Mouse (Mus musculus): Measurements from ENCODE around the gene Galnt13.
"Not testable (repeated sequence)": the region's sequence is repeated elsewhere in the genome, so short reads cannot be mapped to it uniquely, and the experiment has no call there.

Galnt13 gene

DNA sequence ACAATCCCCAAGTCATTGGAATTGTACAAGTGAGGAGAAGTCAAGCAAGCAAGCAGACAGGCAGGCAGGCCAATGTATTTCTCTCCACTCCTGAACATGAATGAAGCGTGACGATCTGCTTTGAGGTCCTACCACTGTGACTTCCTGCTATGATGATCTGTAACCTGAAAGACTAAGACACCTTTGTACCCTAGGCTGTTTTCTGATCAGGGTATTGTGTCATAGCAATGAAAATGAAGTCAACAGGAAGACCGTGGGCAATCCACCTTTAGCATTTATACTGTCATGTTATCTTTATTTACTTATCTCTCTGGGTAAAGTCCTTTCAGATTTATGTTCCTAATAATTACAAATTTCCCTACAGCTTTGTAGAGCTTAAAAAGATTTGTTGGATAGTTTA, 500.3 kb downstream of the Galnt13 start:
- DNase-seq = no peak

DNA sequence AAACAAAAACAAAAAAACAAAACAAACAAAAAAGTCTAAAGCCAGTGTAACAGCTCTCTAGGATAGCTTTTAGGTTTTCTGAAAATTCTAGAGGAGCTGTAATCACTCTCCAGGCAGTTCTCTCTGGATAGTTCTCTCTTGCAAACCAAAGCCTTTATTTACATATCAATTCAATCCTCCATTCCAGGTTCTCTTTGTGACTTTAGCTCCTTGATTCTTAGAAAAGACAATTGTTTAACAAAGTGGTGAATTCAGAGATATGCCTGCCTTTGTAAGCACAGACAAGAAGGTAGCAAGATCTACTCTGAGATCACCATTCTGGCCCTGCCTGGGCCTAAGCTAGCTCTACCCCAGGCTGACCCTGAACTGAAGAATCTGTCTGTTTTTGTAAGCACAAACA, 501.2 kb downstream of the Galnt13 start:
- DNase-seq = no peak

DNA sequence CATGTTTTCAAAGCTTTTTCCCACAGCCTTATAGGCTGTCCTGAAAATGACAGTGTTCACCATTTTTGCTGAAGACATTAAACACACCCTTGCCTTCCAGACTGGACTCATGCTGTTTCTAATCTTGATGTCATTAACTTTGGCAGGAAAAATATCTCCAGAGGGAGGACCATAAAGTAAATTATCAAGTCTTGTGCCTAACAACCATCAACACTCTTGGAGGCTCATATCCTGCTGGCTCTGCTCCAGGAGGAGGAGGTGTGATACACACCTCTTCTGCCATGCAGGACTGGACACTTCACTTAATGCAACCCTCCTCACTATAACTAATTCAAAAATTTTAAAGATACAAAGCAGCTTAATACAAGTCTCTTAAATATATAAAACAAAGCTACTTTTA, 502.0 kb downstream of the Galnt13 start:
- peak in 1 of 2 experiments; percentile 4 for DNase-seq

DNA sequence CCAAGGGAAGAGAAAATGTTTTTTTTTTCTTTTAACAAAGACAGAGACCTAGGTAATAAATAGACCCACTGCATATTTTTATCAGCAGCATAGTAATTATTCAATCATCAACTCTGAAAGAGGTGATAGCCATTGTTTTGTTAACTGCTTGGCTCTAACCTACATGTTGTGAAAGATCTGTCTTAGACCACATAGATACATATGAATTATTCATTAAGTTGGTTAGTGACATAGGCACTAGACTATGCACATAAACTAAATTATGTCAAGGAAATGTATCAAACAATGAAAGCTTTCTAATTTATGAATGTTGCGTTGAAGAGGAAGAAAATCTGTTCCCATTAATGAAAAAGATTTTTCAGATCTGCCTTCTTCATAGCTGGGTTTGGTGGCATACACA, 507.3 kb downstream of the Galnt13 start:
- no peak for DNase-seq

DNA sequence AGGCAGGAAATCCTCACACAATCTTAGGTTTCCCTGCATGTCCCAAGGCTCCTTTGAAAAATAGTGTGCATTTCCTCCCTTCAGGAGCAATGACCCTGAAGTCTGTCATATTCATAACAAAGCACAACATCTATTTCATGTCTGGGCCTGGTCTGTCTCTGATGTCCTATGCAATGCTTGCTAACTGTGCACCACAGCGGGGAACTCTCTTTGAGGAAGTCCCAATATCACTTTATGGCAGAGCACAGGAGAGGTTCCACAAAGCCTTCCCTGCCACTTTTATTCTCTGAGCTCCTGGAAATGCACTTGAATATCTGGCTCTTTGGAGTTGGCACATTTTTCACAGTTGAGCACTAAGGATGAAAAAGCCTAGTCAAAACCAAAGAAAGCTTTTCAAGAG, 547.7 kb downstream of the Galnt13 start:
- no peak for DNase-seq

DNA sequence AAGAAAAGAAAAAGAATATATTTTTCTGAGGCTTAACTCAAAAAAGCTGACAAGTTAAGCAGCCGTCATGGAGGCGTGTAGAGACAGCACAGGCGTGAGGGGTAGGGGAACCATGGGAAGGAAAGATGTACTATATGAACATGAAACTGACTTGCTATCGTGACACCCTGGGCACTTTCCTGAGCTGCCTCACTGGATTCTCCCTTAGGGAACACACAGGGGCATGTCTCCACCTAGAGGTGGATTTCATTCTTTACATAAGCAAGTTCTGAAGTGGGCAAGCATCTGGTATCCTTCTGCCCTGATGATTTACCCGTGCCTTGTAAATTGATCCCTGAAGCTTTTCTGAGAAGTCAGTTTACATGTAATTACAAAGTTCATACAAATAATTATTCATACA, 586.4 kb downstream of the Galnt13 start:
- not testable (repeated sequence) for DNase-seq

DNA sequence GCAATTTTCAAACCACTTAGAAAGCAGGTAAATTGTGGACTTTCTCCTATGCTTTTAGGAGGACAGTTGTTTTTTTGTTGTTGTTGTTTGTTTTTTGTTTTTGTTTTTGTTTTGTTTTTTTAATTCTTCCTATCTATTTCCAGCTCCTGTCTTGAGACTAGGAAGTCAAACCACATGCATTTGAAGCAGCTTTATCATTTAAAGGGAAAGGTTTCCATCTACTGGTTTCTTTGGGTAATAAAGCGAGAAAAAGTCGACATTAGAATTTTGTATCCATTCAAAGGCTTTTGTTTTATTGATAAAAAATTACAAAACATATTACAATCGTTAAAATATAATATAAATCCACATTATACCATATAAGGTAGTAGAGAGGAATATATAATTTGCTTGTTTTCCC, 598.5 kb downstream of the Galnt13 start:
- peak in 1 of 2 experiments; percentile 10 for DNase-seq

DNA sequence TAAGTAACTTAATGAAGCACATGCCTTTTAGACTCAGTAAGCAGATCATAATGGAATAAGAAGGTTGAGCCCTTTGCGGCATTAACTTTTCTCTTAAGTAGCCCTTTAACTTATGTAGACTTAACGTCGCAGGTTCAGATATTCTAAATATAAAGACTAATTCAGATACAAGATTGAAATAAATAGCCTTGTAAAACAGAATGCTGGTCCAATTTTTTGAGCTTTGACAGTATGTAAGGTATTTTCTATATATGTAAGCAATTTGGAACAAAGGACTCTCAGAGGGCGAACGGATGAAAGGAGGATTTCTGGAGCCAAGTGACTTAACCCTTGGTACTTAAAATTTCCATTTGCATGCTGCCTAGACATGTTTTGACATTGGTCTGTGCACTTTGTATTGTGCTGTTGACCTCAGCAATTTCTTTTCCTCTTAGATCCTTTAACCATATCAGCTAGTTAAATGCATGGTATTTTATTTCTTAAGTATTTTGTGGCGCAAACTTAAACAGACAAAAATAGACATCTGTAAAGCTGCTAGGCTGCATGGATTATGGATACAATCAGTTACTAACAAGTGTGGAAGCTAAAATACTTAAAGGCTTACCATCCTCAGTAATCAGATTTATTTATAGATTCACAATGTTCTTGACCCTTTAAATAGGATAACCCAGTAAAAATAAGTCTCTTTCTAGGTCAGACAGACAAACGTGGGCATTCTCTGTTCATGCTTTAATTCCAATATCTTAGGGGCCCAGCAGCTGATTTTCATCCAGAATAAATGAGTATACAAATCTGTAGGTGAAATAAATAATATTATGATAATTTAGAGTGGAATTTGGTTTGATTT, 629.6 kb downstream of the Galnt13 start:
- no peak for DNase-seq

DNA sequence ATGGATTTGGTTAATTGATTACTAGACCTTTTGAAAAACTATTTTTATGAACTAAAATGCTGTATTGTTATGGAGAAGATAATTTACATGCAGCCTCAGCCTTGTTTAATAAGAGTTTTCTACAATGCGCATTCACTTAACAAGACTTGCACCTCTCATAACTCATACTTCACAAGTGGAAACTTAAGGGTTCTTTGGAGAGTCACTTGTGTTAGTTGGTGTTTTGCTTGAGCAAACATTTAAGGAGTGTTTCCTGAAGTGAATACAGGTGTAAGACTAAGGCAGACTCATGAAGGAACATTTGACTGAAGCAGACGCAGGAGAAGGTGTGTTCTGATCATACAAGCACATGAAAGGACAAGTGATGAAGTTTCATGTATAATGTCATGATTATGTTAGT, 649.5 kb downstream of the Galnt13 start:
- DNase-seq = no peak

DNA sequence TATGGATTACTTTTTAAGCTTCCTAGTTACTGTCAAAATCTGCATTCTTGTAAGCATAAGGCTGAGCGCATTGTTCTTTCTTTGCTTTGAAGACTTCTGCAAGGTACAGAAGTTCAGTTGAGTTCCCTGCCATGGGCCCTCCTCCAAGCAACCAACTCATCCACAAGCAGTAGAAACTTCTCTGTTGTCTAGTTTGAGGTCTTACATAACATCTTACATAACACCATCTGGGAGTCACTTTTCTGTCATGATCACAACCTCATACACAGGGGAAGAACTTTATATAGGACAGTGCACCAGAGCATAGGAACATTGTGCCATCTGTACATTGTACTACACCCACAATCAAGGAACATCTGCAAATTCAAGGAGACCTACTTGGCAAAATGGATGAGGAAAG, 651.9 kb downstream of the Galnt13 start:
- DNase-seq = no peak

DNA sequence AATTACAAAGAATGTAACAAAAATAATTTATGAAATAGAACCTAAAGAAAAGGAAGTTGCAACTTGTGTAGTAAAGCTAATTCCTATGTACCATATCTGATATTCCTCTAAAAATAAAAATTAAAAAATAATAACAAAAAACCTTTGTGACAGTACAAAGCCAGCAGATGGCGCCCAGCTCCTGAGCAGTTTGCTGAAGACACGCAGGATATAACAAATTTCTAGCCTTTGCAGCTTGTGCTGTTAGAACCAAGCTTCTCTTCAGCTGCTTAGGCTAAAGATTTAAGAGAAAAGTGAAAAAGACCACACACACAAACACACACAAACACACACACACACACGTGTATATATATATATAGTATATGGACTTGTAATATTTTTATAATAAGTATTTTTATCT, 654.2 kb downstream of the Galnt13 start:
- DNase-seq = peak; percentile 69 to 80

DNA sequence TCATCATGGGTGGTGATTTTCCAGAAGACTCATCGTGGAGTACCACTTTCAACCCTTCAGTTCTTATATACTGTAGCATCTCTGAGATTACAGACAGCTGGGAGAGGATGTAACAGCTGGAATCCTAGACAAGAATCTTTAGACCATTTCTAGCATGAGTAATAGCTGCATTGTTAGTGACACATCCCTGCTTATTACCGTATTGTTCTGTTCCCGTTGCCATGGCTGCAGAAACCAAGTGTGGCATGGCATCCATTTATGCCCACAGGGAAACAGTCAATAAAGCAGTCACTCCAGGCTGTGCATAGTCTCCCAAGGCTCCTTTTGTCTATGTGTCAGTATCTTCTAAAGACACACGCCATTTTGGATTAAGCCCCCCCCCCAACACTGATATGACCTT, 655.4 kb downstream of the Galnt13 start:
- DNase-seq = no peak

DNA sequence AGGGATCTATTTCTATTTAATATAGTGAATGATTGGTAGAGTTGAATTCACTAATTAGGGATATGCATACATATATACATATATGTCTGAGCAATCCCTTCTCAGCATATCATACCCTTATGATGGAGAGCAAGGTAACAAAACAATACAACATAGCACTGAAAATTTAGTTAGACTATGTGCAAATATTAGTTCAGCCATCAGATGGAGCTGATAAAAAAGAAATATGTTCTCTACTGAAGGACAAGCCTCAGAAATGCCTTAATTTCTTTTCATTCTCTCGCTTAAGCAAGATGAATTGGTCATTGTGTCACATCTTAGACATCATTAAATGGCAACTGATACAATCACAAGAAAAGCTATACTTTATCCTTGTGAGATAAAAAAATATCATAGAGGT, 663.0 kb downstream of the Galnt13 start:
- DNase-seq = no peak

DNA sequence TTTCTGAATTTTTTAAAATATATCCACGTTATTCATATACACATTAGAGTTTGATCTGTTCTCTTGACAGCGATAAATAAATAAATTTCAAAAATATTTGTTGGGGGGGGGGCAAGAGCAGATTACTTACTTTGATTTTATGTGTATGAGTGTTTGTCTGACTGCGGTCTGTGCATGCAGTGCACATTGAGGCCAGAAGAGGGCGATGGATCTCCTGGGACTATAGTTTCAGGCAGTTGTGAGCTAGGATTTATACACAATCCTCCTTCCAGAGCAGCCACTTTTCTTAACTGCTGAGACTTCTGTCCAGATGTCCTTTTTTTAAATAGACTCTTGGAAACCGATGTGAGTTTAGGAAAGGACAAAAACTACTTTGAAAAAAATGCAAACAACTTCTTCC, 665.2 kb downstream of the Galnt13 start:
- peak; percentile 26 to 44 for DNase-seq

DNA sequence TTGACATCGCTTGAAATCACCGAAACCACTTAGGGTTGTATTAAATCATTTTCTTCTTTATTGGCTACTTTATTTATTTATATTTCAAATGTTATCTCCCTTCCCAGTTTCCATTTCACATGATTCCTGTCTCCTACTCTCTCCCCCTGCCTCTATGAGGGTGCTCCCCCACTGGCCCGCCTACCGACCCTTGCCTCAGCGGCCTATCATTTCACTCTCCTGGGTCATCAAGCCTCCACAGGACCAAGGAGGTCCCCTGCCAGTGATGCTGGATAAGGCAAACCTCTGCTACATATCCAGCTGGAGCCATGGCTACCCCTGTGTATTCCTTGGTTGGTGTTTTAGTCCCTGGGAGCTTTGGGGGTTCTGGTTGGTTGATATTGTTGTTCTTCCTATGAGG, 667.4 kb downstream of the Galnt13 start:
- no peak for DNase-seq

DNA sequence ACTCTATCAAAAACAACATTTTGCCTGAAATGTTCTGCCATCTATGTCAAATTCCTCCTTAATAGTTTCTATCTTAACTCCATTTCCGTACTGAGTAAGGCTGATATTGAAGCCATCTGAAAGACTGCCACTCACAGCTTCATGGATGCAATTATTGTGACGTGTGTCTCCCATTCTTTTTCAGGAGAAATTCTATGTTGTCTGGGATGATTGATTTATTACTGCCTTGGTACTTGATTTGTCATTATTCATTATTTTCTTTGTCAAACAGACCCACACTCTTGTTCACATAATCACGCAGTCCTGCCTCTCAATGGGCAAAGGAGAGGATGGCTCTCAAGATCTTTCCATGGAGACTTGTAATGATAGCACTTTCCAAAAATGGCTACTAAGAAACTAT, 671.7 kb downstream of the Galnt13 start:
- no peak for DNase-seq

DNA sequence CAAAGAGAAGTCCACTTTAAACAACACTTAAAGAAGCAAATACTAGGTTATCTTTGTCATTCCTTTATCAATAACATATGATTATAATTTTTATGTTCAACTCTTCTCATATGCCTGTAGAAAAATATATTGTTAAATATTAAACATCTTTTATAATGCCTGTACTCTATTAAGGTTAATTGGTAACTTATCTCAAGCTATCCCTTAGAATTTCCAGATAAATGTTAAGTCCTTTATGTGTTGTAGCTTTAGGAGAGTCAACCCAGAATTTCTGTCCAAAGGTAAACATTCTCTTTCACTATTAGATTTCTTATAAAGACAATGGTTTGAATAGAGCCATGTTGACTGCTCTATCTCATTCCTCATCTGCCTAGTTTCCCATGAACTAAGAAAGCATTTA, 717.0 kb downstream of the Galnt13 start:
- no peak for DNase-seq

DNA sequence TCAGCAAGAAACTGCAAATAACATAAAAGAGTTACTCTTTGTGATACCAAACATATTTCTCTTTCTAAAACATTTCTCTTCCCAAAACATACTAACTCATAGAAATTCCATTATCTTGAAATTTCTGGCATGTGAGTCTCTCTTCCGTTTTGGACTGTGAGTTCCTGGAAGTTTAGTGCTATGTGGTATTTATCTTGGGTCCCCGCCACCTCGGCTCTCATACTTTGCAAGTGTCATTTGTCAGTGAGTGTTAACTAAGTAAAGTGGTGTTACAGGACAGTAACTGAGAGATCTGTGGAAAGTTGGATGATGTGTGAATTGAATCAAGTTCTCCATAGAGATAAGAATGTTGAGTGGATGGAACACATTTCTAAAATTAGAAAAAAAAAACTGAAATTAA, 728.7 kb downstream of the Galnt13 start:
- DNase-seq = no peak

All from cerebellum, postnatal 10 days (tissue).